Mouse (Mus musculus) urinary bladder, adult 2 months (tissue): ENCODE data around the gene Mob3b. TPM values are rescaled to one million over a fixed set of nuclear protein-coding genes. Genes with fewer than 3 reads are reported as not detected.

Experiments used
- DNase-seq: peaks from one replicate; pipeline ENCODE4 v3.0.0; 2022; ENCODE audit warnings: low spot score
- polyA plus RNA-seq: library from polyadenylated mRNA; depleted of rRNA; stranded (reverse); fragments of >200 nt; gene quantifications from 2 replicates; pipeline ENCODE4 v1.2.3, GENCODE M21; 2012

The Mob3b gene
- polyA plus RNA-seq, 1 experiment = 4.1 TPM

DNA sequence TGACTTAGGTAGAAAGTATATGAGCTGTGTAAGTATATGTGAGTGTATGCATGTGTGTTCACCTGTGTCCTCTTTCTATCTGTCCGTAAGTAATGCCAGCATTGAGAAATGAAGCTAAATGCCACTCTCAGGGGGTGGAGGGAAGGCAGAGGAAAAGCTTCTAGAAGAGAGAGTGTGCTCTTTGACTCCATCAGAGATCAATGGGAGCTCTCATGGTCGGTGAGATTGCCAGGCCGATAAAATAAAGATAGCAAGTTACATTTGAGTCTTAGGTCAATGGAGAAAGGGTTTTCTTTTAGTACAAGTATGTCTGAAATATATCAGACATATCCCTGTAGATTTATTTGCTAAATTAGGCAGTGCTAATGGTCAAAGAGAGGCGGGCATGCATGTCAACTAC lies 9.0 kb downstream of the Mob3b start:
- DNase-seq = no peak

DNA sequence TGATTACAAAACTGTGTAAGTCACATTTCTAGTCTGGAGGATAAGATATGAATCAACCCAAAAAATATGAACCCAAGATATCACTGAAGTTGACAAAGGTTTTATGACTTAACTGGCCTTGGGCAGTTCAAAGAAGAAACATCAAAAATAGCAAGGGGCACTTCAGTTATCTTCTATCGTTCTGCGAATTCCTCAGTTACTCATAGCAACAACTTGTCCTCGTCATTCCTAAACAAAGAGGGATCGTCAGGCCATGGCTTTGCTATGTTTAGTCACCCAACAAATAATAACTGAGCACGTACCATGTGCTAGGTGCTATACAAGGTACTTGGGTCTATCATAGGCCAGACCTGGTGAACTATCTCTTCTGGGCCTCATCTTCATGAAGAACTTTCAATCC lies 10.7 kb downstream of the Mob3b start:
- DNase-seq = no peak

DNA sequence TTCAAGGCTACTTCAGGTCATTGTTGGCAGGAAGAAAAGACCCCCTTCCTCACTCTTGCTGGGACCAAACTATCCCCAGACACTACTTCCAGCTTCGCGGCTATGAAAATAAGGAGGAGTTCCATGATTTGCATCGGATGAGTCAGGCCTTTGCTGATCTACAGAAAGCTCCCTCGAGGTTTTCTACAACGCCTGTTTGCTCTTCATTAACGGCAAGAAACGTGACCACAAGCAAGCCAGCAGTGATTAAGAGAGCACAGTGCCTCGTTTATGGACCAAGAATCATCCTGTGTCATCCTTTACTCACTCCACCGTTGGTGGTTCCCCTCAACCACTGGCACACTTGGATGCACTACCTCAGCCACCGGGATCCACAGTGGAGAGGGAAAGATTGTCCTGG lies 11.6 kb downstream of the Mob3b start:
- no peak for DNase-seq

DNA sequence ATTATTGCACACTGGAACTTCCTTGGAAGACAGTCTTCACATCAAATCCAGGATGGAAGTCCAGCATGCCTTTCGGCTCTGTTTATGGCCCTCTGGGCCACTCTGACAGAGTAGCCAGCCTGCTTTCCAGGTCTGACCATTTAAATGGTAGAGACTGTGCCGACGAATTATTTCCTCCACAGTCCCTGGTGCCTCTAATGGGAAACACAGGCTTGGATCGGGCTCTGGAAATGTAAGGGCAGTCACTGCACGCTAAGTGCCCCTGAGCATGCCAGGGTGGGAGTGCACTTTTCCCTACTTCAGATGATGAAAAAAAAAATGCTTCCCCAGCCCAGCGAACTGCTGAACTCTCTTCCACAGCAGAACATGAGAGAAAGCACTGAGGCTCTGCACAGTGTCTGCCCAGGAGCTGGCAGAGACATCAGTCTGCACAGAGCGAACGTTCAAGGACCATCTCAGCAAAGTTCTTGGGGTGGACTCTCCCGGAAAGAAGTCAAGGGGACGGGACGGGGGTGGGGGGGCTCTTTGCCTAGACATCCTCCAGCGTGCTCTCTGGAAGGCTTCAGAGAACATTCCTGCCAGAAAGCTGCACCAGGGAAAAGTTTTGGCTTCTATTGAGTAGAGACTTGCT lies 13.7 kb downstream of the Mob3b start:
- no peak for DNase-seq

DNA sequence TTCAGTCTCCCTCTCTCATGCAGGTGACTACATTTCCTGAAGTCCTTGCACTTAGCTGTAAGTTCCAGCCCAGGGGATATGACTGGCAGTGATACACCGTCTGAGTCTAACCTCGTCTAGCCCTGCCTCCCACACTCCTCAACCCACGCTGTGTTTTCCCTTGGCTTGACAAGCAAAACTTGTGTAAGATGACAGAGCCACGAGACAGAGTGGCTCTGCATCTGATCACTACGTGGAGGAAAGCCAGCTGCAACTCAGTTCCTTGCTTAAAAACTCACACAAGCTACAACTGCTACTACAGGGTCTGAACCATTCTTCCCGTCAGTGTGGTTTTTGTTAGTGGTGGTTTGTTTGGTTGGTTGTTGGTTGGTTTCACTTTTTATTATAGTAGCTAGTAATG lies 17.0 kb downstream of the Mob3b start:
- DNase-seq = no peak

DNA sequence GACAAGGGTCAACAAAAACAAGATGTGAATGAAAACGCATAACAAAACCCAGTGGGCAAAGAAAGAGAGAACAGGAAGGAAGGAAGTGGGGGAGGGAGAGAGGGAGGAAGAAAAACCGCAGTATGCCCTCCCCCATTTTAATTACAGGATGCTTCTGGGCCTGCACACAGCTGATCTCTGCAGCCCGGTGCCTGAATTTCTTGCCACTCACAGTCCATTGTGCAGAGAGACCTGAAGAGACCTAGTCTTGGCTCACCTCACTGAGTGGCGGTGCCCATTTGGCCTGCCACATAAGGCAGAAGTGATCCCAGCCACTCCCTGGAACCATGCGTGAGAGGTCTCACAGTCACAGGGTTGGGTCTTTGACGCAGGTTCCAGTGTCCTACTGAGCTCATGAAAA lies 19.2 kb downstream of the Mob3b start:
- no peak for DNase-seq

DNA sequence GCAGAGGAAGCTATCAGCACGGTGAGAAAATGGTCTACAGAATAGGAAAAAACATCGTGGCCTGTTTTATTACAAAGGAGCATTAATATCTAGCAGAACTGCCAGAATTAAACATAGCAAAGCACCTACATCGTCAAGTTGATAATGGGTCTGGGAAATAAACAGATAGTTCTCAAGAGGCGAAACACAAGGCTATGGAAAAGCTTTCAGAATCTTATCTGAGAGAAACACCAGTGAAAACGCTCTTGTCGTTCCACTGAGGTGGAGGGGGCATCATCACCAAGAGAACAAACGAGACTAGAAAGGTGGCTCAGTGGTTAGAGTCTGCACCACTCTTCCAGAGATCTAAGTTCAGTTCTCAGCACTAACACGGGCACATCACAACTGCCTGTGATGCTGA lies 20.3 kb downstream of the Mob3b start:
- no peak for DNase-seq

DNA sequence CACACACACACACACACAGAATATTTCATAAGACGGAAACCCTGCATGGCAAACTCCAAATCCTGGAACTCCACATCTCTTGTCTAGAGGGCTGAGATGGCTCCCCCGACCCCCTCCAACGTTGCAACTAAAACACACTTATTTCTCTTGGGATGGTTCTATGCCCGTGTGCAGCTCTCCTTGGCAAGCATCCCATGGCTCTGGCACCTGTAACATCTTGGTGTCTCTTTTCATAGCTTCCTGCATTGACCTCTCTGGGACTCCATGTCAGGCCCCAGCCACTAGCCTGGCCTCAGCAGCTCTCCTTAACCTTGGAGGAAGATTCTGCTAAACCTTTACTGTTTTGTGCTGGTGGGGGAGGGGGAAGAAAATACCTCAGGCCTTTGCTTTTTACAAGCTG lies 21.5 kb downstream of the Mob3b start:
- DNase-seq = no peak

DNA sequence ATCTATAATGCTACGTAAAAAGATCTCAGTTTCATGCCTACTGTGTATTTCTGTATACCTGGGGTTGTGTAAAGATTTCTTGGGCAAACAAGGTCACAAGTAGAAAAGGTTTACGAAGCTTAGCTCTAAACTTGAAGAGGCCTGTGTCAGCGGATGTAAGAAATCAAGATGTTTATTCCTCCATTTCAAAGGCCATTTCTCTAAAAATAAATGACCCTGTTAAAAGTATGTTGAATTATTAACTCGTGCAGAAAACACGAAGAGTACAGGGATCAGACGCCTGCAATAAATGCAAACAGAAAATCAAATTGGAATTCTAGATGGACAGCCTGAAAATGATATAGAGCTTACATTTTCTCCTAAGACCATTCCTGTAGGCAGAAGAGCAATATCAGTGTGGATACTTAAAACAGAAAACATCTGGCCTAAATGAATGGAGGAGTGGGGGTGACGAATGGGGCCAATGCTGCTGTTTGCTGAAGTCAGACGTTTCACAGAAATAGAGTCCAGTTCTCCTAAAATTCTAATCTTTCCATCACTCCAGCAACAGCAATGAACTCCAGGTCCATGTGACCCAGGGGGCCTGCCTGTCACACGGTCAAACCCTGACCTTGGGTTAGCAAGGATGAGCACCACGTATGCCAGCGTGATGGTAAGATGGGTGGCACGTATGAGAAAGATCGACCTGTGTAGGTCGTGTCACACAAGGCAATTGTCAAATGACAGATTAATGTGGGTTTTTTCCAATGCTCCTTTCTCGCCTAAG lies 22.3 kb downstream of the Mob3b start:
- DNase-seq = no peak

DNA sequence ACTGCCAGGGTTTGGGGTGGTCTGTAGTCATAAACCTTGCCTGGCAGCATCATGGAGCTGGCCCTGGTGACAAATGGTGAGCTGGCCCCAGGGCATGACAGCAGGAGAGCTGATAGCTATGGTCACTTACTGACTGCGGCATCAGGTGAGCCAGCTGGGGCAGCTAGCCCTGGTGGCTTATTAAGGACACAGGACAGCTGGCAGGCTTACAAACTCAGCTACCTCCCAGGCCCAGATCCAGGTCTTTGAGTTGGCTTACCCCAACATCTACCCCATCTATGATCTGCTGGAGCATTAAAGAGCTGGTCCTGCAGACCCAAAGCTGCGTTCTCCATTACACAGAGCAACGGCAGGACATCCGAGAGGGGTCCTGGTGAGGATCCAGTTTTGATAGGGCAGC lies 23.9 kb downstream of the Mob3b start:
- DNase-seq = no peak

DNA sequence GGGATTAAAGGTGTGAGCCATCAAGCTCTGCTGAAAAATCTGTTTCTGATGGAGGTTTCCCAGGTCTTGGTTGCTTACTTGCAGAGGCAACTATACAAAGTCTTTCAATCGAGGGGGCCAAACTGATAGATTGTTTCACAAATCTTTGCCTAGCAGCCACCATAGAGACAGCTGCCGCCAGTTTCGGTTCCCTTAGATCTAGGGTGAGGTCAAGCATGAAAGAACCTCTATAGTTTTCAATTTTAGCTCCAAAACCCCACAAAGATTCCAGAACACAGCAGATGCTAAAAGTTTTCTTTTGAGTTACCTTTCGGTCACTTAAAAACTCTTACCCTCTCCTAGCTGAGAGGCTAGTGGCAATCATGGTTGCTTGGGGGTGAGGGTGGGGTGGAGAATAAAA lies 25.7 kb downstream of the Mob3b start:
- DNase-seq = no peak

DNA sequence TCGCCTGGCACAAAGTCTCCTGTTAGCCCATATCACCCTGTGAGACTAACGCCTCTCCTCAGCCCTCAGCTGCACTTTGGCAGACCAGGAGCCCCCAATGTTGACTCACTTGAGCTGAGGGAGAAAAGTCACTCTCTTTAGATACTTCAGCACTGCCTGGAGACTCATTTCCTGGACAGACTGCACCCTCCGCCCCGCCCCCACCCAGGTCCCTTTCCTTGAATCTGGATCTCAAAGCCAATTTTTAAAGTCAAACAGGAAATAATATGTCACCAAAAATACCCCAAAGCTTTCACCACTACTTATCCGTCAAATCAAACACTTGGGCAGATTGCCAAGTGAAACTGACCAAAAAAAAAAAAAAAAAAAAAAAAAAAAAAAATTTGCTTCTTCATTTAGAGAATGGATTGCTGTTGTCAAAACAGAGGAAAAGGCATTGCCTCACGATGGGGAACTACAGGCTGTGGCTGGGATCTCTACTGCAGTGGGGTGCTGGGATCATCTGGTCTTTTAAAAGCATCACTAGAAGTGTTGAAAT lies 26.8 kb downstream of the Mob3b start:
- DNase-seq = no peak

DNA sequence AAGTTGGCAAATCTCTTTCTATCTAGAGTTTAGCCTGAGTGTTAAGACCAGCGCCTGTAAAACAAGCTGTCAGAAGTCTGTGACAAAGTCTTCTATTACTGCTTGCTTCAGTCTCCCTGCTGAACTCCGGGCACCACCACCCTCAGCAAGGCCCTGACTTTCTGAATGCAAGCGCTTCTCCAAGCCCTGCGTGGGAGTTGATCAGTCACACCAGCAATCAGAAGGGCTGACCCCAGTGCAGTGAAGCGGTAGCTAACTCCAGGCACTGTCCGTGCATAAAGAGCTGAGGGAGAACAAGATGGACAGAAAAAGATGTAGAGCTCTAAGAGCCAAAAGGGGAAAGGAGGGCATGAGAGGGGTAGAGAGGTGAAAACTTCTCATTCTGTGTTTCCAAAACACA lies 29.5 kb downstream of the Mob3b start:
- no peak for DNase-seq

DNA sequence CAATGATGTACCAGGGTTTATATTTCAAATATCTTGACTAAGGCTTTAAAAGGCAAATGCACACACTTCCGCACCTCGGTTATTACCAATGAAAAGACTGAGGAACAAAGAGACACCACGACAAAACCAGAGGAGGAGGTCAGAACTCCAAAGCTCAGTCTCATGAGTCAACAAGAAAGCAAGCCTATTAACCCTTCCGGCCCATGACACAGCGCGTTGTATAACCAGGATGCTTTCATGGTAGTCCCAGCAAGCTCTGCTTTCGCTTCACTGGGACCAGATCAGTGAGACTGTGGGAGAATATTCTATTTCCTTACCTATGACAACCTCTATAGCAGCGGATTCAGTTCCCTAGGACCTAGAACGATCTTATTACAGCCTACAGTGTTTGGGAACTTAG lies 30.5 kb downstream of the Mob3b start:
- no peak for DNase-seq

DNA sequence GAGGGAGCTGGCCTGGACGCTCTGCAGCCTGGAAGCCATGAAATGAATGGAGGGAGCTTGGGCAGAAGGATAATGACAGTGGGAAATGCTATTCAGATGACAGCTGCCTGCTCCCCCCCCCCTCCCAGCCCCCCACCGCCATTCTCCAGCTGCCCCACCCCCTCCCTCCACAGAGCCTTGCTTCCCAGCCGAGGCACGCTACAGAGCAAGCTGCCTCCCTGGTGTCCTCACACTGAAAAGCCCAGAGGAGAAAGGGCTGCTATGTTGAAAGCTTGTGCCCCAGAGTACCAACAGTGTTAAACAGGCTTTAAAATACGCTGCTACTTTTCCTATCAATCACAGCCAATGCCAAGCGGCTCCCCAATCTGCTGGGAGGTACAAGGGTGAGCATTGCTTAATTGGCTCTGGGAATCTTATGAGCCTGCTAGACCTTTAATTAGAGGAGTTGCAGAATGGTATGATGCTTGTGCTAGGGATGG lies 31.9 kb downstream of the Mob3b start:
- DNase-seq = no peak

DNA sequence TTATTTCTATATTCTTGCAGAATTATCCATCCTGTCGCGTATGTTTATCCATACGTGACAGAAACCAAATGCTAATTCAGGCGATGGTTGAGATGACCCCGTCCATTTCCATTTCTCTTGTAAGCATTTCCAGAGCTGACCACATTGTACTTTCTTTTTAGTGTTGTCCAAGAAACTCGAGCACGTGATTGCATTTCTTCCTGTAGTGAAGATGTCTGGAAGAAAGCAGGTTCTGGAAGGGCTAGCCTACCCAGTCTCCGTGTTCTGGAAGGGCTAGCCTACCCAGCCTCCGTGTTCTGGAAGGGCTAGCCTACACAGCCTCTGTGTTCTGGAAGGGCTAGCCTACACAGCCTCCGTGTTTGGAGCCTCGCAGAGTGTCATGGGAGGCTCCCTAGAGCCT lies 33.3 kb downstream of the Mob3b start:
- DNase-seq = no peak

DNA sequence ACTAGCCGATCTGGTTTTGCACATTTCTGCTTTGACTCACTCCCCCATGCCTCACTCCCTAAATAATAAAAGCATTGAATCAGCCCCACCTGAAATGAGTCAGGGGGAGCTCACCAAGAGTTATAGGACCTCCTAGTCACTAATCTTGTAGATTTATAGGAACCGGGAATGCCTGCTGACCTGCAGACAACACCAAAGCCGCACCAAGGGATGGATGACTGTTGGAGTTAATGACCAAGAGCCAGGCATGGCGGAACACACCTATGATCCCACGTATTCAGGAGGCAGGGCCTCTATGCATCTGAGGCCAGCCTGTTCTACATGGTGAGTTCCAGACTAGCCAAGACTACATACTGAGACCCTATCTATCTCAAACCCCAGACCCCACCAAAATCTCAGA lies 34.2 kb downstream of the Mob3b start:
- DNase-seq = no peak

DNA sequence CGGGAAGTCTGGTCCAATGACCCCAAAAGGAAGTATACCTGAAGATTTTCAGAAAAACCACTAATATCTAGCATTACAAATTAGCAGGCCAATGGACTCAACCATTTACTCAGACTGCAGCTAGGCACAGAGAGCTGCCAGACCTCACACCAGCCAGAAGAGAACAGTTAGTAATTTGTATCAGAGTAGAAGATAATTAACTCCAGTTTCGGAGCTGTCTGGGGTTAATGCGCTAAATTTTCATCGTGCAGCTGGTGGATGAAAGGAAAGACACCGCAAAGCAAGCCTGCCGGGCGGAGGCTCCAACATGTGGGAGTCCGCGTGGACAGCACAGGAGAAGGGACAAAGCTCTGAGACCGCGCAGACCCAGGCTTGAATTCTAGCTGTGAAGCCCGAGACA lies 36.2 kb downstream of the Mob3b start:
- no peak for DNase-seq

DNA sequence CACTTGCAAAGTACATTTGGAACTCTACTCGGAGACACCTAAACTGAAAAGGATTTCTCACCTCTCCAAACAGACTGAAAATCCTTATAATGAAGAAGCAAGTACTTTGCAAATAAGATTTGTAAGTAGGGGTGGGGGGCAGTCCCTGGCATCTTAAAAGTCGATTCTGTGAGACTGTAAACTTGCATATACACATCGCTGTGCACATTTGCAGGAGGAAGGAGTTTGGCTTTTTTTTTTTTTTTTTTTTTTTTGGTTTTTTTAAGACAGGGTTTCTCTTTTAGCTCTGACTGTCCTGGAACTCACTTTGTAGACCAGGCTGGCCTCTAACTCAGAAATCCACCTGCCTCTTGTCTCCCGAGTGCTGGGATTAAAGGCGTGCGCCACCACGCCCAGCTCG lies 36.7 kb downstream of the Mob3b start:
- no peak for DNase-seq

DNA sequence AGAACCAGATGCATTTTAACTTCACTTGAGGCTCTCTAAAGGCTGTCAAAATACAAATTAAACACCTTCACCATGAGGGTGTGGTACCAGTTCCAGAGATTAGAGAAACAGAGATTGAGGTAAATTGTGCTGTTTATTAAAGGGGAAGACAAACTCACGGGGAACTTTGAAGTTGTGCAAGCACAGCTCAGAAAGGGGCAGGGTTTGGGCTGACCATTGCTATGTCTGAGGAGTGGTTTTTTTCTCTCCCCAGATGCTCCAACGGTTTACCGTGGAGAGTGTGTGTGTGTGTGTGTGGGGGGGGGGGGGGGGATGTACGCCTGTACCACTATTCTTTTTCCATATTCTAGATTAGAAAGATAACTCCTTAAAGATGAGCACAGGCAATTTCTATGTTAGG lies 37.1 kb downstream of the Mob3b start:
- no peak for DNase-seq

DNA sequence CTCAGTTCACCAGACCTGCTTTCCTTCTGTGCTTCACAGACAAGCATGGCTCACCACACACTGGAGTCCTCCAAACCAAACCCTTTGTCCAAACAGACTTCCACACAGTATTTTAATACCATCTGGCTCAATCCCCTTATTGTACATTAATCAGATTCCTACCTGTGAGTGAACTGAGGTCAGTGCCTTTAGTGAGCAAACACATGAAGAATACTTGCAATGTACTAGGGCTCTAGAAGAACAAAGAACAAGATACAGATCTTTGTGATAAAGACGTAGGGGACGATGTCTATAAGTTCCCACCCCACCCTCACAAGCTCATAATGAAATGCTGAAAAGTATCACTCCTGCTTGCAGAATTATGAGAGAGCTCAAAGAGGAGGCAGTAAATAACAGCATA lies 38.4 kb downstream of the Mob3b start:
- DNase-seq = no peak

DNA sequence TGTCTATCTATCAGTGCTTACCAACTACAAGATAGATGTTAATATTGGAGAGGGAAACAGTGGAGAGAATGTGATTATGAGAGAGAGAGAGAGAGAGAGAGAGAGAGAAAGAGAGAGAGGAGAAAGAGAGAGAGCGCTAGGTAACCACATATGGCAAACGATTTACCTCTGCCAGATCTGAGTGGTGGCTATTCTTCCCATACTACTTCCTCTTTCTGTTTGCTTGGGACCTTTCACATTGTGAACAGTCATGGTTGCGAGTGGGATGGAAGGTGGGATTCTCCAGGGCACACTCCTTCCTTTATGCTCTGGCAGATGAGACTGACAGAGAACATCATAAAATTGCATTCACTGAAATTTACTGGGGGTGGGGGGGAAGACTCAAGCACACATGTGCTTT lies 40.1 kb downstream of the Mob3b start:
- DNase-seq = no peak

DNA sequence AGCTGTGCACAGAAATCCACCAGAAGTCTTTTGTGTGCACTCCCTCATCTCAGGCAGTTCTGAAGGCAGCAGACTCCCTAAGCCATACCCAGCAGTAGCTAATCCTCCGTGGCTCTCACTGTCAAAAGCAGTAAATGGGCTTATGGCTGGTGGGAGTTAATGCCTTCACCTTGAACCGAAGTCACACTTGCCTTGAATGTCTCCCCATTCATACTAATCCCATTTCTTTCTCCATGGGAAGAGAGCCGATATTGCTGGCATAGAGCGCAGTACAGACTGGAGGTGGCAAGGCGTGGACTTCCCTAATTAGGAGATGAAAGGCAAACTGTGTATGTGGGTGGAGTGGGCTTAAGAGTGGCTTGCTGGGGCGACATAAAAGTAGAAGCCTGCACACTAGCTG lies 41.4 kb downstream of the Mob3b start:
- no peak for DNase-seq

DNA sequence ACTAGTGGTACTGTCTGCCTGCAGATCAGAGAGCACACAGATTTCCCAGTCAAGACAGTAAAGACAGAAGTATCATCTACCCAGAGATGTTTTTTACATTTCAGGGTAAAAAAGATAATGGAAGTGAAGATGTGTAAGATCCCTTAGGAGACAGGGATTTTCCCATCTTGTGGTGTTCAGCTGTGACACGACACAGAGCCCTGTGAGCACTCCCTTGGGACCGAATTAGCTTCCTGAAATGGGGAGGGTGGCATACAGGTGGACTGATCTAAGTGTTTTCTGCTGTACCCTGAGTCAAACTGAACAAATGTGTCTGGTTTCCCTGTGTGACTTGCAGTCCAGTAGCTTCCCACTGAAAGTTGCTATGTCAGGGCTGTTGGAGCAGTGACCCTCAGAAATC lies 42.3 kb downstream of the Mob3b start:
- DNase-seq = no peak
